ENCODE assay signal across 15 mouse cellular contexts in genomic region chr17:66197041-66197440, GRCm38 (mm10).
A peak's percentile ranks its signal among the peaks of the same experiment; 100 is the strongest.
DNase-seq lines count a peak whose midpoint lies in the region; ATAC-seq and TF ChIP-seq lines count a peak whose summit lies in the region.
"Had no signal": no experiment of that assay in that cellular context is flagged by ENCODE, and none has a peak within 500 bp of the region (broad histone marks: within the 10 kb centered on the region; RNA-seq: fewer than 3 reads in every experiment).

No protein-coding gene starts in this region.

- H3K27ac ChIP-seq in heart, adult 2 months = no peak overlapping the region
- H3K27ac ChIP-seq in layer of hippocampus, adult 2 months = no peak overlapping the region
- H3K27ac ChIP-seq: limb, embryonic 13.5 days; neural tube, embryonic 13.5 days; stomach, embryonic 15.5 days had no signal

- H3K36me3 ChIP-seq in heart, adult 2 months (ENCODE audit: control insufficient read depth, insufficient read depth, low read length) = no peaks in the 10 kb centered on the region
- H3K36me3 ChIP-seq: limb, embryonic 13.5 days; neural tube, embryonic 13.5 days; stomach, embryonic 15.5 days had no signal

- CTCF ChIA-PET in Patski (lab: Charles Lee) = interaction anchor here (0.7 to 2.0 kb wide), 5 partner anchors 10 to 35 kb away, joined by 3 to 9 read pairs (median 3); no protein-coding TSS in a partner anchor

- no peak for ATAC-seq in Patski

- H3K4me3 ChIP-seq in heart, adult 2 months = no peak overlapping the region
- H3K4me3 ChIP-seq in layer of hippocampus, adult 2 months = no peak overlapping the region
- H3K4me3 ChIP-seq: limb, embryonic 13.5 days; neural tube, embryonic 13.5 days; stomach, embryonic 15.5 days had no signal

- peak; percentile 61 for TF ChIP-seq CTCF in heart, adult 2 months (IDR thresholded peaks at IDR 0.05)
- peak; percentile 75 for TF ChIP-seq CTCF in layer of hippocampus, adult 2 months (conservative IDR thresholded peaks at IDR 0.05)
- TF ChIP-seq CTCF in Patski (IDR thresholded peaks at IDR 0.05) = peak; percentile 58

- intact Hi-C loops in heart, adult 2 months (cut with DNase I) = no loop called here
- intact Hi-C loops in heart, postnatal 25 days (cut with DNase I) = no loop called here

- POLR2A ChIA-PET in Patski (lab: Charles Lee) = no interaction called here

- WGBS in heart, adult 2 months = 36% methylated on average over 3 of the region's 3 CpGs

- TF ChIP-seq POLR2A in heart, adult 2 months (IDR thresholded peaks at IDR 0.05; ENCODE audit: insufficient read depth, low read depth, low read length) = no peak

- TF ChIP-seq EP300 in heart, adult 2 months (IDR thresholded peaks at IDR 0.05; ENCODE audit: insufficient read depth, low read depth, low read length) = no peak

- no peaks in the 10 kb centered on the region for H3K79me2 ChIP-seq in heart, adult 2 months (replicated peaks; ENCODE audit: control insufficient read depth, insufficient read depth, low read length)

- no peaks in the 10 kb centered on the region for H3K4me1 ChIP-seq in heart, adult 2 months (ENCODE audit: control insufficient read depth, insufficient read depth, low read length)
- H3K4me1 ChIP-seq: limb, embryonic 13.5 days; neural tube, embryonic 13.5 days; stomach, embryonic 15.5 days had no signal

- no peak overlapping the region for H3K9ac ChIP-seq in heart, adult 2 months (ENCODE audit: low read depth, low read length)
- H3K9ac ChIP-seq: limb, embryonic 13.5 days; neural tube, embryonic 13.5 days; stomach, embryonic 15.5 days had no signal

- DNase-seq in heart, adult 2 months = no peak
- no peak for DNase-seq in heart, postnatal 25 days (ENCODE audit: low spot score)
- no peak for DNase-seq in layer of hippocampus, adult 2 months (ENCODE audit: low spot score in 2 of 2)
- DNase-seq in layer of hippocampus, postnatal 10 days (ENCODE audit: low spot score in 2 of 2) = no peak
- peak; percentile 55 for DNase-seq in 3T3-L1 (ENCODE audit: low read depth, low spot score)
- no peak for DNase-seq in Patski (ENCODE audit: low read depth, low spot score)
- no peak for DNase-seq in urinary bladder, postnatal 10 days (ENCODE audit: low spot score)
- DNase-seq in adrenal gland, postnatal 4 days (ENCODE audit: low spot score in 2 of 2) = no peak
- DNase-seq: adrenal gland, adult 8-10 months; cerebellum, postnatal 25 days; heart, adult 11 months; right cerebral cortex, postnatal 14 days had no signal

- no peaks in the 10 kb centered on the region; the same call in 1 of the 2 replicates for H3K27me3 ChIP-seq in heart, adult 2 months (ENCODE audit: control insufficient read depth, insufficient read depth, low read length)
- peaks cover 37% of the 10 kb centered on the region for H3K27me3 ChIP-seq in Patski
- H3K27me3 ChIP-seq: limb, embryonic 13.5 days; neural tube, embryonic 13.5 days; stomach, embryonic 15.5 days had no signal

- in situ Hi-C loops in Patski (cut with MboI; ENCODE audit: low pct_unique_long_range_greater_than_20kb) = no loop called here
